Mouse (Mus musculus) forebrain, postnatal 0 days (tissue): ENCODE measurements around the gene Hace1. TPM values are rescaled to one million over a fixed set of nuclear protein-coding genes. Genes with fewer than 3 reads are reported as not detected.
"Not testable (repeated sequence)": the region's sequence is repeated elsewhere in the genome, so short reads cannot be mapped to it uniquely, and the experiment has no call there.

Experiments used
- ATAC-seq: fragments of 200-750 bp; cut with Nextera tagmentation; 2 replicates; pipeline ENCODE4 v1.8.0; 2017; ENCODE audit warnings: mild to moderate bottlenecking, moderate library complexity
- DNase-seq: peaks from one replicate; pipeline ENCODE4 v3.0.0-alpha.2; 2015
- H3K27ac ChIP-seq: fragments of 300-500 bp; sonication (generic); 2 replicates; pipeline ENCODE4 v1.5.1; 2014; ENCODE audit warnings: low read depth, mild to moderate bottlenecking, antibody characterized with exemption, low read length, moderate library complexity, mixed read lengths
- H3K27me3 ChIP-seq: fragments of 300-500 bp; sonication (generic); 2 replicates; pipeline ENCODE4 v1.6.1; 2014; ENCODE audit warnings: mild to moderate bottlenecking, low read length, mixed read lengths; ENCODE audit not compliant: insufficient read depth
- H3K36me3 ChIP-seq: fragments of 300-500 bp; sonication (generic); 2 replicates; pipeline ENCODE4 v1.6.1; 2014; ENCODE audit warnings: mild to moderate bottlenecking, moderate library complexity; ENCODE audit not compliant: insufficient read depth
- H3K4me1 ChIP-seq: fragments of 300-500 bp; sonication (generic); 2 replicates; pipeline ENCODE4 v1.6.1; 2014; ENCODE audit warnings: antibody characterized with exemption; ENCODE audit not compliant: insufficient read depth
- H3K4me2 ChIP-seq: fragments of 300-500 bp; sonication (generic); 2 replicates; pipeline ENCODE4 v1.6.1; 2014; ENCODE audit warnings: low read depth, mild to moderate bottlenecking, moderate library complexity
- H3K4me3 ChIP-seq: fragments of 300-500 bp; sonication (generic); 2 replicates; pipeline ENCODE4 v1.5.1; 2014; ENCODE audit warnings: low read depth, low read length, mixed read lengths
- H3K9ac ChIP-seq: fragments of 300-500 bp; sonication (generic); 2 replicates; pipeline ENCODE4 v1.6.1; 2014; ENCODE audit warnings: mild to moderate bottlenecking
- H3K9me3 ChIP-seq: fragments of 300-500 bp; sonication (generic); 2 replicates; pipeline ENCODE4 v1.6.1; 2016; ENCODE audit warnings: low read length
- CTCF ChIP-seq: sonication (generic); IDR thresholded peaks from 2 replicates; pipeline ENCODE4 v1.5.1; 2016; ENCODE audit warnings: antibody characterized with exemption, control low read depth, low read depth
- WGBS: fragments of 180-500 bp; shearing (Covaris S2); extraction: QIAGEN DNeasy Blood & Tissue Kit; methylation state at CpG from one replicate; pipeline ENCODE4 v1.1.7; 2014; 5-methylcytosine and 5-hydroxymethylcytosine counted together
- polyA plus RNA-seq: library from polyadenylated mRNA; unstranded; fragments of >200 nt; fragmentation: Nextera tagmentation; extraction: Ambion mirVana; gene quantifications from 2 replicates; pipeline ENCODE4 v1.2.1, GENCODE M21; 2015
- total RNA-seq: library from RNA; depleted of rRNA; stranded (reverse); fragments of >200 nt; gene quantifications from 2 replicates; pipeline ENCODE4 v1.2.3, GENCODE M21; 2014; rRNA removed

Gene Hace1
- total RNA-seq (25.5 and 28.1 TPM in 2 replicates), polyA plus RNA-seq (6.5 and 7.8 TPM in 2 replicates)

GRCm38 (mm10) chr10:45577731-45578297 is at the start of gene Hace1:
Hace1 (plus strand) TSS chr10:45577829.
- H3K27me3 ChIP-seq: no peaks in the 10 kb centered on the region
- no peaks in the 10 kb centered on the region for H3K4me1 ChIP-seq
- WGBS: 1% methylated on average over 71 of the region's 79 CpGs
- no peaks in the 10 kb centered on the region for H3K9me3 ChIP-seq
- H3K27ac ChIP-seq: peak within 1 kb of the TSS; percentile 94
- peak within 1 kb of the TSS; percentile 78 for H3K4me3 ChIP-seq
- no peak for TF ChIP-seq CTCF
- DNase-seq (peak; percentile 91), ATAC-seq (peak; percentile 98)
- no peaks in the 10 kb centered on the region for H3K36me3 ChIP-seq
- peak within 1 kb of the TSS; percentile 59 for H3K4me2 ChIP-seq
- peak within 1 kb of the TSS; percentile 79 for H3K9ac ChIP-seq

- not testable (repeated sequence) for H3K4me1 ChIP-seq, H3K27ac ChIP-seq, H3K27me3 ChIP-seq, H3K36me3 ChIP-seq, ATAC-seq, DNase-seq, H3K4me2 ChIP-seq, H3K4me3 ChIP-seq, H3K9ac ChIP-seq, H3K9me3 ChIP-seq
- WGBS: 96% methylated on average over 16 of the region's 16 CpGs
Observed at GRCm38 (mm10) chr10:45537334-45537733, 40.3 kb upstream of the Hace1 start.

DNA sequence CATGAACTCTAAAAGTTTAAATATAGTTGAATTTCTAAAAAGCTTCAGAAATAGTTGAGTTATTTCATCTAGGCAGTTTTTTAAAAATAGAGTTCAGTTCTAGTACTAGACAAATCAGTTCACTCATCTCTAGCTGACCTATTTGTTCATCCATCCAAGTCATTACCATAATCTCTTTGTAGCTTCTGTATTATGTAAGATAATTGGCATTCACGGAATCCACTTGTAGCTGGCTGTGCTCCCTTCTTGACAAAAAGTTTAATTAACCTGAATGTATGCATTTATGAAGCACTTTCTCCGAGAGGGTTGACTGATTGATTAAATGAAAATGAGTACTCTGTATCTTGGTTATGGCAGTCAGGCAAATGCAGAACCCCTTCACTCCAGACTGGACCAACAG is 34.9 kb upstream of the Hace1 start:
- Histone ChIP-seq H3K4me3 (no peak overlapping the region), H3K4me2 (no peak overlapping the region), H3K9me3 (no peaks in the 10 kb centered on the region), H3K4me1 (no peaks in the 10 kb centered on the region), H3K36me3 (no peaks in the 10 kb centered on the region), H3K9ac (no peak overlapping the region), H3K27me3 (no peaks in the 10 kb centered on the region), H3K27ac (no peak overlapping the region)
- TF ChIP-seq CTCF: no peak
- 18% methylated on average over 2 of the region's 2 CpGs for WGBS
- ATAC-seq (no peak), DNase-seq (no peak)

GRCm38 (mm10) chr10:45546799-45547198 is 30.8 kb upstream of the Hace1 start:
- Histone ChIP-seq H3K4me2 (no peak overlapping the region), H3K9me3 (no peaks in the 10 kb centered on the region; the same call in 1 of the 2 replicates), H3K27ac (no peak overlapping the region), H3K36me3 (no peaks in the 10 kb centered on the region), H3K27me3 (no peaks in the 10 kb centered on the region), H3K9ac (no peak overlapping the region), H3K4me3 (no peak overlapping the region), H3K4me1 (no peaks in the 10 kb centered on the region)
- TF ChIP-seq CTCF: no peak
- no peak for DNase-seq
- WGBS: 40% methylated on average over 7 of the region's 7 CpGs
- ATAC-seq: no peak

DNA sequence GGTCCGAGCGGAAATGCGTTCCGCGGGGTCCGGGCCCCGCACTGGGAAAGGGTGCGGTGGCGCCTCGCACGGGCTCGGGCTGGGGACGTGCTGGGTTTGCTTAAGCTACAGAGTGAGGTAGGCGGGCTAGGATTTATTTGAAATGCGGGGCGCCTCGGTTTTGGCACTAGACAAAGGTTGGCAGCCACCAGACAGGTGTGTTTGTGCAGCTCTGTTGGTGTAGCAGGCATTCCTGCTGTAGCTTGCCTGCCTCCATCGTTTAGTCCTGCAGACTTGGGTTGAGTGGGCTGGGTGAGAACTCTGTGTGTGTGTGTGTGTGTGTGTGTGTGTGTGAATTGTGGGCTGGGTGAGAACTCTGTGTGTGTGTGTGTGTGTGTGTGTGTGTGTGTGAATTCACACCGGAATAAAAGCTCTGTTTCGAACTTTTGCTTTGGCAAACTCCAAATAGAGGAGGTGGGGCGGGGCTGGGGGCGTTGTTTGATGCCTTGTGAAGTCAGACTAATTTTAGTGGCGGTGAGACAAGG is 731 bp downstream of the Hace1 start:
- H3K27ac ChIP-seq: peak overlapping the region; percentile 94
- ATAC-seq (peak; percentile 74), DNase-seq (peak; percentile 52)
- H3K36me3 ChIP-seq: no peaks in the 10 kb centered on the region
- H3K4me3 ChIP-seq: peak overlapping the region; percentile 78
- no peaks in the 10 kb centered on the region for H3K9me3 ChIP-seq
- H3K9ac ChIP-seq: peak overlapping the region; percentile 79
- TF ChIP-seq CTCF: no peak
- no peaks in the 10 kb centered on the region for H3K27me3 ChIP-seq
- peak overlapping the region; percentile 59 for H3K4me2 ChIP-seq
- no peaks in the 10 kb centered on the region for H3K4me1 ChIP-seq
- 0% methylated on average over 17 of the region's 23 CpGs for WGBS

GRCm38 (mm10) chr10:45583310-45583709 is 5.7 kb downstream of the Hace1 start:
- H3K27me3 ChIP-seq: no peaks in the 10 kb centered on the region
- no peak overlapping the region for H3K4me2 ChIP-seq
- TF ChIP-seq CTCF: no peak
- no peak overlapping the region for H3K9ac ChIP-seq
- ATAC-seq (no peak), DNase-seq (no peak)
- H3K36me3 ChIP-seq: no peaks in the 10 kb centered on the region
- H3K4me3 ChIP-seq: no peak overlapping the region
- no peak overlapping the region for H3K27ac ChIP-seq
- no peaks in the 10 kb centered on the region for H3K4me1 ChIP-seq
- no peaks in the 10 kb centered on the region for H3K9me3 ChIP-seq
- 81% methylated on average over 1 of the region's 1 CpGs for WGBS

DNA sequence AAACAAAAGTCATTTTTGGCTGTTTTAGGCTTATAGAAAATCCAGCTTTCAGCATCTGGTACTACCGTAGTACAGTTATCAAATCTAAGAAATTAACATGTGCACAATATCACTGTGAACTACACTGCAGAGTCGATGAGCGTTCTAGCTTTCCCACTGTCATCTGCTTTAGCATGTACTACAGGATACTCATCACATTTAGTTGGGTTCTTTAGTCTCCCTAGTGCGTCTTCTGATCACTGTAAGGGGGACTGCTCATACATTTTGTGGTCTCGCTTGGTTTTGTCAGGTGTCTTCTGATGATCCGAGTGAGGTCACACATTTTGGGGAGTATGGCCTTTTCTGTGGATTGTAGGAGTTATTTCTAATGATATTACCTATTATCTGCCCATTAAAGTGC is 6.2 kb downstream of the Hace1 start:
- Histone ChIP-seq H3K27me3 (no peaks in the 10 kb centered on the region), H3K4me1 (no peaks in the 10 kb centered on the region), H3K36me3 (no peaks in the 10 kb centered on the region), H3K27ac (no peak overlapping the region), H3K4me2 (no peak overlapping the region), H3K4me3 (no peak overlapping the region), H3K9me3 (no peaks in the 10 kb centered on the region), H3K9ac (no peak overlapping the region)
- no peak for ATAC-seq
- no peak for TF ChIP-seq CTCF
- DNase-seq: no peak
- WGBS: 97% methylated on average over 6 of the region's 6 CpGs
